In genomic region chr6:114290184-114290583, GRCm38 (mm10) we compare ENCODE assay signal across 9 mouse cellular contexts. TPM values are rescaled to one million over a fixed set of nuclear protein-coding genes. Genes with fewer than 3 reads are reported as not detected.
DNase-seq lines count a peak whose midpoint lies in the region; ATAC-seq and TF ChIP-seq lines count a peak whose summit lies in the region.
"Had no signal": no experiment of that assay in that cellular context is flagged by ENCODE, and none has a peak within 500 bp of the region (broad histone marks: within the 10 kb centered on the region; RNA-seq: fewer than 3 reads in every experiment).

No protein-coding gene starts in this region.

- DNase-seq in cerebellum, postnatal 10 days = peak; percentile 70 to 75
- peak; percentile 79 to 90 for DNase-seq in layer of hippocampus, postnatal 14 days (ENCODE audit: low spot score in 2 of 2)
- DNase-seq in urinary bladder, postnatal 4 days (ENCODE audit: low spot score in 2 of 2) = no peak
- no peak for DNase-seq in heart, adult 2 months
- DNase-seq in lung, postnatal 36 days = no peak
- no peak for DNase-seq in gastrocnemius, postnatal 25 days

- peak overlapping the region; percentile 40 for H3K9ac ChIP-seq in forebrain, embryonic 16.5 days (replicated peaks; ENCODE audit: low read depth, low read length)
- peak overlapping the region; percentile 13; the same call in 1 of the 2 replicates for H3K9ac ChIP-seq in neural tube, embryonic 13.5 days
- H3K9ac ChIP-seq in heart, adult 2 months (ENCODE audit: low read depth, low read length) = no peak overlapping the region

- peaks cover 96% of the 10 kb centered on the region for H3K4me1 ChIP-seq in forebrain, embryonic 16.5 days (replicated peaks; ENCODE audit: control insufficient read depth, insufficient read depth, low read length)
- peaks cover 93% of the 10 kb centered on the region for H3K4me1 ChIP-seq in neural tube, embryonic 13.5 days (replicated peaks)
- no peaks in the 10 kb centered on the region for H3K4me1 ChIP-seq in heart, adult 2 months (ENCODE audit: control insufficient read depth, insufficient read depth, low read length)

- WGBS in forebrain, embryonic 16.5 days = 6% methylated on average over 8 of the region's 8 CpGs
- 15% methylated on average over 8 of the region's 8 CpGs for WGBS in neural tube, embryonic 13.5 days
- 42% methylated on average over 8 of the region's 8 CpGs for WGBS in heart, adult 2 months

- H3K79me2 ChIP-seq in heart, adult 2 months (replicated peaks; ENCODE audit: control insufficient read depth, insufficient read depth, low read length) = no peaks in the 10 kb centered on the region

- no peaks in the 10 kb centered on the region for H3K36me3 ChIP-seq in forebrain, embryonic 16.5 days (ENCODE audit: control insufficient read depth, insufficient read depth)
- H3K36me3 ChIP-seq in neural tube, embryonic 13.5 days = no peaks in the 10 kb centered on the region
- H3K36me3 ChIP-seq in heart, adult 2 months (ENCODE audit: control insufficient read depth, insufficient read depth, low read length) = no peaks in the 10 kb centered on the region

- H3K9me3 ChIP-seq in forebrain, embryonic 16.5 days (ENCODE audit: control insufficient read depth, low read length) = no peaks in the 10 kb centered on the region
- H3K9me3 ChIP-seq in neural tube, embryonic 13.5 days = no peaks in the 10 kb centered on the region

- H3K27ac ChIP-seq in forebrain, embryonic 16.5 days (ENCODE audit: low read length) = peak overlapping the region; percentile 84
- peak overlapping the region; percentile 80 for H3K27ac ChIP-seq in neural tube, embryonic 13.5 days (replicated peaks)
- H3K27ac ChIP-seq in heart, adult 2 months = no peak overlapping the region

- TF ChIP-seq POLR2A in heart, adult 2 months (IDR thresholded peaks at IDR 0.05; ENCODE audit: insufficient read depth, low read depth, low read length) = no peak

- no peaks in the 10 kb centered on the region for H3K27me3 ChIP-seq in forebrain, embryonic 16.5 days (replicated peaks; ENCODE audit: control insufficient read depth, insufficient read depth, low read length)
- peaks cover 11% of the 10 kb centered on the region; the same call in 1 of the 2 replicates for H3K27me3 ChIP-seq in neural tube, embryonic 13.5 days
- H3K27me3 ChIP-seq in heart, adult 2 months (ENCODE audit: control insufficient read depth, insufficient read depth, low read length) = no peaks in the 10 kb centered on the region

- no peak for TF ChIP-seq CTCF in heart, adult 2 months (IDR thresholded peaks at IDR 0.05)

- no peak for TF ChIP-seq EP300 in heart, adult 2 months (IDR thresholded peaks at IDR 0.05; ENCODE audit: insufficient read depth, low read depth, low read length)

- peak; percentile 54 for ATAC-seq in forebrain, embryonic 16.5 days
- ATAC-seq in neural tube, embryonic 13.5 days (ENCODE audit: low read depth) = peak; percentile 89

- intact Hi-C loops in heart, adult 2 months (cut with DNase I) = no loop called here

- H3K4me2 ChIP-seq in forebrain, embryonic 16.5 days (ENCODE audit: low read length) = peak overlapping the region; percentile 33
- peak overlapping the region; percentile 34 for H3K4me2 ChIP-seq in neural tube, embryonic 13.5 days

- H3K4me3 ChIP-seq in forebrain, embryonic 16.5 days (replicated peaks; ENCODE audit: low read length) = no peak overlapping the region
- no peak overlapping the region for H3K4me3 ChIP-seq in neural tube, embryonic 13.5 days
- H3K4me3 ChIP-seq in heart, adult 2 months = no peak overlapping the region

RNA-seq across cellular contexts. Expression of gene Slc6a1, which starts 7.7 kb away (rescaled TPM):
- 107 and 138 TPM in 2 replicates for polyA plus RNA-seq in forebrain, embryonic 16.5 days (2015; fragmentation: Nextera tagmentation; extraction: Ambion mirVana)
- 100 to 1,000 TPM; 330 to 335 TPM for total RNA-seq in layer of hippocampus, postnatal 14 days (2021)
- 66.6 and 67.8 TPM in 2 replicates for polyA plus RNA-seq in neural tube, embryonic 13.5 days (2015; fragmentation: Nextera tagmentation; extraction: Ambion mirVana)
- under 1 TPM; 0.08 to 0.32 TPM for total RNA-seq in heart, adult 2 months (2021)
- polyA plus RNA-seq in heart, adult 2 months (2012; rRNA removed) = 0.12 and 0.21 TPM in 2 replicates
- total RNA-seq in gastrocnemius, postnatal 25 days (2021) = under 1 TPM; 0.05 to 0.32 TPM
- polyA plus RNA-seq: intestine, embryonic 14.5 days had no signal

Comparison
In these comparisons a context has a peak if more than half of its experiments do, and no peak if none do; other contexts are left out.
1. DNase-seq: peak in cerebellum, postnatal 10 days (2 of 2) and layer of hippocampus, postnatal 14 days (2 of 2); none in urinary bladder, postnatal 4 days (0 of 2), heart, adult 2 months (0 of 2), lung, postnatal 36 days (single experiment) and gastrocnemius, postnatal 25 days (single experiment).
2. RNA of gene Slc6a1, which starts 7.7 kb away (total RNA-seq): 330 to 335 TPM in layer of hippocampus, postnatal 14 days; 0.05 to 0.32 TPM in gastrocnemius, postnatal 25 days and 0.08 to 0.32 TPM in heart, adult 2 months; every median in the first group is over 100 times any median in the second.